ENCODE assay signal across 8 mouse cellular contexts in genomic region chr8:91069407-91069806, GRCm38 (mm10). TPM values are rescaled to one million over a fixed set of nuclear protein-coding genes. Genes with fewer than 3 reads are reported as not detected.
A peak's percentile ranks its signal among the peaks of the same experiment; 100 is the strongest.
DNase-seq lines count a peak whose midpoint lies in the region; ATAC-seq lines count a peak whose summit lies in the region.

No protein-coding gene starts in this region.

- no peak overlapping the region for H3K27ac ChIP-seq in heart, embryonic 12.5 days (ENCODE audit: poor library complexity, severe bottlenecking)
- peak overlapping the region; percentile 51 for H3K27ac ChIP-seq in midbrain, embryonic 16.5 days (ENCODE audit: low read length)

- peaks cover 15% of the 10 kb centered on the region for H3K4me1 ChIP-seq in heart, embryonic 12.5 days (replicated peaks)
- peaks cover 18% of the 10 kb centered on the region for H3K4me1 ChIP-seq in midbrain, embryonic 16.5 days (ENCODE audit: control insufficient read depth, insufficient read depth, low read length)

- no peaks in the 10 kb centered on the region for H3K36me3 ChIP-seq in heart, embryonic 12.5 days
- H3K36me3 ChIP-seq in midbrain, embryonic 16.5 days (ENCODE audit: control insufficient read depth, insufficient read depth, low read length) = no peaks in the 10 kb centered on the region

- intact Hi-C loops in gastrocnemius, postnatal 36 days (cut with DNase I) = no loop called here

- 0 out of 2 replicates have a peak overlapping the region, but pooled peaks have one; percentile 21 for H3K9ac ChIP-seq in heart, embryonic 12.5 days
- H3K9ac ChIP-seq in midbrain, embryonic 16.5 days (ENCODE audit: low read depth, low read length) = peak overlapping the region; percentile 94

- peak; percentile 1; the same call in 1 of the 2 replicates for ATAC-seq in heart, embryonic 12.5 days (ENCODE audit: insufficient number of reproducible peaks, low FRiP score)
- ATAC-seq in midbrain, embryonic 16.5 days = peak; percentile 9; the same call in 1 of the 2 replicates

- H3K27me3 ChIP-seq in heart, embryonic 12.5 days (replicated peaks) = no peaks in the 10 kb centered on the region
- no peaks in the 10 kb centered on the region for H3K27me3 ChIP-seq in midbrain, embryonic 16.5 days (ENCODE audit: control insufficient read depth, insufficient read depth, low read depth, low read length)

- WGBS in heart, embryonic 12.5 days = 8% methylated on average over 10 of the region's 10 CpGs
- 5% methylated on average over 10 of the region's 10 CpGs for WGBS in midbrain, embryonic 16.5 days

- H3K9me3 ChIP-seq in heart, embryonic 12.5 days (replicated peaks) = no peaks in the 10 kb centered on the region
- no peaks in the 10 kb centered on the region for H3K9me3 ChIP-seq in midbrain, embryonic 16.5 days (replicated peaks; ENCODE audit: control insufficient read depth, low read length, poor library complexity, severe bottlenecking)

- DNase-seq in ovary, postnatal 36 days (ENCODE audit: low spot score) = peak; percentile 25
- DNase-seq in ovary, adult 18-20 months (ENCODE audit: low spot score) = no peak
- DNase-seq in cerebellum, adult 8-10 months = peak; percentile 24
- peak; percentile 24 for DNase-seq in kidney, postnatal 14 days
- DNase-seq in frontal cortex, postnatal 25 days (ENCODE audit: low spot score in 2 of 2) = no peak
- no peak for DNase-seq in gastrocnemius, postnatal 36 days

- peak overlapping the region; percentile 85 for H3K4me3 ChIP-seq in heart, embryonic 12.5 days
- peak overlapping the region; percentile 90 for H3K4me3 ChIP-seq in midbrain, embryonic 16.5 days (ENCODE audit: low read depth, low read length)

- peak overlapping the region; percentile 65 for H3K4me2 ChIP-seq in heart, embryonic 12.5 days
- H3K4me2 ChIP-seq in midbrain, embryonic 16.5 days (ENCODE audit: low read length) = peak overlapping the region; percentile 84

RNA-seq across cellular contexts. Expression of gene Rbl2, which starts 0.5 kb away (rescaled TPM):
- polyA plus RNA-seq in heart, embryonic 12.5 days (2016; fragmentation: Nextera tagmentation; extraction: Ambion mirVana) = 18.5 and 21.1 TPM in 2 replicates
- 22.5 and 26.3 TPM in 2 replicates for polyA plus RNA-seq in midbrain, embryonic 16.5 days (2015; fragmentation: Nextera tagmentation; extraction: Ambion mirVana)
- total RNA-seq in gastrocnemius, postnatal 36 days (2021) = 10 to 100 TPM; 27.0 to 43.9 TPM

Comparison
In these comparisons a context has a peak if more than half of its experiments do, and no peak if none do; other contexts are left out.
1. DNase-seq: peak in ovary, postnatal 36 days (single experiment), cerebellum, adult 8-10 months (single experiment) and kidney, postnatal 14 days (single experiment); none in ovary, adult 18-20 months (single experiment), frontal cortex, postnatal 25 days (0 of 2) and gastrocnemius, postnatal 36 days (0 of 2).